Mouse (Mus musculus) CH12.LX (cell line): ENCODE measurements around the gene Usp6nl. TPM values are rescaled to one million over a fixed set of nuclear protein-coding genes. Genes with fewer than 3 reads are reported as not detected.

Source experiments
- DNase-seq: peaks from one replicate; pipeline ENCODE4 v3.0.0-alpha.2; 2013; ENCODE audit errors: extremely low read depth
- H3K27ac ChIP-seq: 2 replicates; pipeline ENCODE4 v1.5.1; 2012; ENCODE audit warnings: low read depth, mild to moderate bottlenecking, control low read depth, moderate library complexity; ENCODE audit not compliant: insufficient read depth
- H3K27me3 ChIP-seq: replicated peaks from 2 replicates; pipeline ENCODE3; 2012; ENCODE audit warnings: inconsistent platforms
- H3K36me3 ChIP-seq, 2 experiments: replicated peaks in 1 of 2; 2 replicates each; pipeline versions ENCODE3 to v1.6.1; 2012; ENCODE audit warnings: inconsistent platforms in 1 of 2, low read length in 1 of 2, mild to moderate bottlenecking in 1 of 2, mixed read lengths in 1 of 2, moderate library complexity in 1 of 2; ENCODE audit not compliant: control insufficient read depth in 1 of 2, insufficient read depth in 1 of 2
- H3K4me1 ChIP-seq, 2 experiments: 2 replicates each; pipeline ENCODE4 v1.6.1; 2012; ENCODE audit warnings: inconsistent platforms in 1 of 2, moderate library complexity in 1 of 2; ENCODE audit not compliant: insufficient read depth in 2 of 2, control insufficient read depth in 1 of 2
- H3K4me2 ChIP-seq: 2 replicates; pipeline ENCODE4 v1.6.1; 2012; ENCODE audit warnings: low read depth, mild to moderate bottlenecking, control low read depth; ENCODE audit not compliant: poor library complexity, insufficient read depth, severe bottlenecking
- H3K4me3 ChIP-seq, 3 experiments: fragments of 150-350 bp in 1 of 3; sonication (generic) in 1 of 3; replicated peaks in 1 of 3; 2 replicates each; pipeline versions ENCODE3 to v1.5.1; 2011 to 2012; ENCODE audit warnings: low read depth in 2 of 3, low read length in 2 of 3, mild to moderate bottlenecking in 2 of 3, moderate library complexity in 2 of 3, control low read depth in 1 of 3, improper control_type of control experiment in 1 of 3, inconsistent platforms in 1 of 3, mixed read lengths in 1 of 3; ENCODE audit not compliant: poor library complexity in 1 of 3
- H3K79me2 ChIP-seq: replicated peaks from 2 replicates; pipeline ENCODE4 v1.6.1; 2012; ENCODE audit warnings: mild to moderate bottlenecking, moderate library complexity; ENCODE audit not compliant: control insufficient read depth, poor library complexity, insufficient read depth, severe bottlenecking; ENCODE audit errors: extremely low read depth
- H3K9ac ChIP-seq: 2 replicates; pipeline ENCODE4 v1.6.1; 2012; ENCODE audit warnings: low read depth, mild to moderate bottlenecking, control low read depth, moderate library complexity; ENCODE audit not compliant: insufficient read depth
- H3K9me3 ChIP-seq: replicated peaks from 2 replicates; pipeline ENCODE3; 2012; ENCODE audit warnings: low read length, inconsistent platforms, mixed read lengths
- BHLHE40 ChIP-seq: IDR thresholded peaks from 2 replicates; pipeline ENCODE4 v1.6.1; 2011; ENCODE audit warnings: mild to moderate bottlenecking, low read depth, low read length, improper control_type of control experiment
- CHD1 ChIP-seq: IDR thresholded peaks from 2 replicates; pipeline ENCODE4 v1.6.1; 2012; ENCODE audit warnings: low read depth, low read length, improper control_type of control experiment, inconsistent platforms
- CHD2 ChIP-seq: IDR thresholded peaks from 2 replicates; pipeline ENCODE4 v1.6.1; 2011; ENCODE audit warnings: low read length, improper control_type of control experiment
- E2F4 ChIP-seq: IDR thresholded peaks from 2 replicates; pipeline ENCODE4 v1.6.1; 2011; ENCODE audit warnings: low read depth, low read length, improper control_type of control experiment; ENCODE audit not compliant: insufficient replicate concordance
- ETS1 ChIP-seq: conservative IDR thresholded peaks from 2 replicates; pipeline ENCODE4 v1.6.1; 2012; ENCODE audit warnings: low read depth, mild to moderate bottlenecking, inconsistent platforms, low read length, improper control_type of control experiment, moderate library complexity
- GABPA ChIP-seq: IDR thresholded peaks from 2 replicates; pipeline ENCODE4 v1.6.1; 2012; ENCODE audit warnings: low read depth, low read length, improper control_type of control experiment, inconsistent platforms; ENCODE audit not compliant: insufficient replicate concordance
- HCFC1 ChIP-seq: IDR thresholded peaks from 2 replicates; pipeline ENCODE4 v1.6.1; 2012; ENCODE audit warnings: low read depth, mild to moderate bottlenecking, inconsistent platforms, low read length, improper control_type of control experiment
- JUN ChIP-seq: IDR thresholded peaks from 2 replicates; pipeline ENCODE4 v1.6.1; 2011; ENCODE audit warnings: low read depth, mild to moderate bottlenecking, low read length, improper control_type of control experiment, moderate library complexity; ENCODE audit not compliant: insufficient read depth
- MAFK ChIP-seq: IDR thresholded peaks from 2 replicates; pipeline ENCODE4 v1.6.1; 2011; ENCODE audit warnings: low read length, improper control_type of control experiment; ENCODE audit not compliant: insufficient replicate concordance
- MEF2A ChIP-seq: IDR thresholded peaks from 2 replicates; pipeline ENCODE4 v1.6.1; 2014; ENCODE audit warnings: low read depth, mild to moderate bottlenecking, inconsistent platforms, low read length, improper control_type of control experiment, borderline replicate concordance
- MXI1 ChIP-seq: IDR thresholded peaks from 2 replicates; pipeline ENCODE4 v1.6.1; 2011; ENCODE audit warnings: mild to moderate bottlenecking, low read depth, low read length, improper control_type of control experiment
- MYC ChIP-seq: IDR thresholded peaks from 2 replicates; pipeline ENCODE4 v1.6.1; 2011; ENCODE audit warnings: low read depth, mild to moderate bottlenecking, improper control_type of control experiment, low read length
- NELFE ChIP-seq: IDR thresholded peaks from 2 replicates; pipeline ENCODE4 v1.6.1; 2011; ENCODE audit warnings: low read depth, low read length, improper control_type of control experiment
- NRF1 ChIP-seq: IDR thresholded peaks from 2 replicates; pipeline ENCODE4 v1.6.1; 2014; ENCODE audit warnings: low read depth, mild to moderate bottlenecking, inconsistent platforms, low read length, improper control_type of control experiment, moderate library complexity
- POLR2AphosphoS2 ChIP-seq: IDR thresholded peaks from 2 replicates; pipeline ENCODE4 v1.6.1; 2011; ENCODE audit warnings: low read depth, low read length, improper control_type of control experiment
- RAD21 ChIP-seq: IDR thresholded peaks from 2 replicates; pipeline ENCODE4 v1.6.1; 2011; ENCODE audit warnings: low read depth, mild to moderate bottlenecking, low read length, improper control_type of control experiment, moderate library complexity
- RCOR1 ChIP-seq: conservative IDR thresholded peaks from 2 replicates; pipeline ENCODE4 v1.6.1; 2012; ENCODE audit warnings: low read depth, mild to moderate bottlenecking, inconsistent platforms, low read length, improper control_type of control experiment
- TBP ChIP-seq: conservative IDR thresholded peaks from 2 replicates; pipeline ENCODE4 v1.6.1; 2011; ENCODE audit warnings: low read depth, low read length, improper control_type of control experiment
- UBTF ChIP-seq: IDR thresholded peaks from 2 replicates; pipeline ENCODE4 v1.6.1; 2012; ENCODE audit warnings: low read depth, mild to moderate bottlenecking, inconsistent platforms, low read length, improper control_type of control experiment, moderate library complexity
- USF1 ChIP-seq: IDR thresholded peaks from 2 replicates; pipeline ENCODE4 v1.6.1; 2014; ENCODE audit warnings: low read depth, mild to moderate bottlenecking, inconsistent platforms, low read length, improper control_type of control experiment
- USF2 ChIP-seq: conservative IDR thresholded peaks from 2 replicates; pipeline ENCODE4 v1.6.1; 2011; ENCODE audit warnings: low read depth, low read length, improper control_type of control experiment
- ZMIZ1 ChIP-seq: IDR thresholded peaks from 2 replicates; pipeline ENCODE4 v1.6.1; 2012; ENCODE audit warnings: low read depth, mild to moderate bottlenecking, inconsistent platforms, low read length, improper control_type of control experiment
- ZNF384 ChIP-seq: IDR thresholded peaks from 2 replicates; pipeline ENCODE4 v1.6.1; 2012; ENCODE audit warnings: low read depth, low read length, improper control_type of control experiment, inconsistent platforms
- dilution Hi-C: fragments of 300-500 bp; cut with MboI; formaldehyde crosslinking; loops from 2 replicates; pipeline ENCODE4 v1.14.3; 2020; ENCODE audit warnings: low sequenced_read_pairs; ENCODE audit not compliant: extremely low pct_unique_long_range_greater_than_20kb, extremely low pct_ligation_motif_present
- in situ Hi-C: fragments of 300-500 bp; cut with MboI; formaldehyde crosslinking; loops from 3 replicates; pipeline ENCODE4 v1.14.3; 2019; ENCODE audit warnings: low sequenced_read_pairs, low pct_ligation_motif_present, low pct_unique_long_range_greater_than_20kb, mixed read lengths
- polyA plus RNA-seq: library from polyadenylated mRNA; unstranded; fragments of >175 nt; gene quantifications from 2 replicates; pipeline ENCODE4 v1.2.1, GENCODE M21; 2012; ENCODE audit warnings: low read depth; ENCODE audit not compliant: insufficient read length
- total RNA-seq, 2 experiments: library from RNA; depleted of rRNA; stranded (reverse); fragments of 300-350 nt in 1 of 2; fragments of >200 nt in 1 of 2; gene quantifications; 2 replicates each; pipeline ENCODE4 v1.2.3; 2012 to 2014

The Usp6nl gene
- total and polyA plus RNA-seq, 3 experiments = 4.1 to 12.1 (median 4.6) TPM

- H3K4me1 ChIP-seq = peaks cover 19 to 69% of the 10 kb centered on the region in 2 experiments
- in situ Hi-C loops = loop anchor here (25.0 kb wide), 1 partner anchor 263 kb away; no protein-coding TSS in a partner anchor
- H3K27ac ChIP-seq = no peak overlapping the region
- H3K4me2 ChIP-seq = no peak overlapping the region
- dilution Hi-C loops = no loop called here
- no peaks in the 10 kb centered on the region for H3K79me2 ChIP-seq
- TF ChIP-seq RCOR1 (no peak), MYC (no peak)
- no peak for DNase-seq
- H3K9ac ChIP-seq = no peak overlapping the region
- H3K27me3 ChIP-seq = no peaks in the 10 kb centered on the region
- H3K9me3 ChIP-seq = no peaks in the 10 kb centered on the region
- H3K36me3 ChIP-seq = peaks cover 0 to 2% of the 10 kb centered on the region in 2 experiments
- no peak overlapping the region for H3K4me3 ChIP-seq
Observed at GRCm38 (mm10) chr2:6449656-6450055, 127.2 kb downstream of the Usp6nl start.

- no peaks in the 10 kb centered on the region for H3K27me3 ChIP-seq
- DNase-seq = no peak
- H3K36me3 ChIP-seq = peaks cover 0 to 2% of the 10 kb centered on the region in 2 experiments
- H3K9ac ChIP-seq = no peak overlapping the region
- H3K4me3 ChIP-seq = no peak overlapping the region
- in situ Hi-C loops = no loop called here
- no peak overlapping the region for H3K27ac ChIP-seq
- no peak overlapping the region for H3K4me2 ChIP-seq
- no peaks in the 10 kb centered on the region for H3K9me3 ChIP-seq
- no peak for TF ChIP-seq CHD1
- no peak for TF ChIP-seq GABPA
- peaks cover 13 to 64% of the 10 kb centered on the region in 2 experiments for H3K4me1 ChIP-seq
- dilution Hi-C loops = no loop called here
- H3K79me2 ChIP-seq = no peaks in the 10 kb centered on the region
Observed at GRCm38 (mm10) chr2:6450544-6450943, 128.1 kb downstream of the Usp6nl start.

GRCm38 (mm10) chr2:6454941-6455516, 132.6 kb downstream of the Usp6nl start:
- Histone ChIP-seq H3K79me2 (no peaks in the 10 kb centered on the region), H3K4me1 (peaks cover 0 to 34% of the 10 kb centered on the region in 2 experiments; a peak in 2 of 4 replicates), H3K9me3 (no peaks in the 10 kb centered on the region), H3K36me3 (no peaks in the 10 kb centered on the region), H3K4me3 (no peak overlapping the region), H3K27me3 (no peaks in the 10 kb centered on the region), H3K4me2 (no peak overlapping the region), H3K27ac (no peak overlapping the region), H3K9ac (no peak overlapping the region)
- dilution Hi-C loops (no loop called here), in situ Hi-C loops (no loop called here)
- TF ChIP-seq HCFC1 (no peak), POLR2AphosphoS2 (no peak), JUN (no peak), MXI1 (no peak), E2F4 (no peak), BHLHE40 (no peak), ZNF384 (no peak), ETS1 (no peak), CHD2 (no peak), USF1 (no peak), NRF1 (no peak), NELFE (no peak), ZMIZ1 (no peak), MAFK (no peak), TBP (no peak), MEF2A (no peak), CHD1 (no peak), USF2 (no peak), UBTF (no peak), RAD21 (no peak)
- no peak for DNase-seq
